Mouse (Mus musculus): ENCODE data around the gene Rbck1.

DNA sequence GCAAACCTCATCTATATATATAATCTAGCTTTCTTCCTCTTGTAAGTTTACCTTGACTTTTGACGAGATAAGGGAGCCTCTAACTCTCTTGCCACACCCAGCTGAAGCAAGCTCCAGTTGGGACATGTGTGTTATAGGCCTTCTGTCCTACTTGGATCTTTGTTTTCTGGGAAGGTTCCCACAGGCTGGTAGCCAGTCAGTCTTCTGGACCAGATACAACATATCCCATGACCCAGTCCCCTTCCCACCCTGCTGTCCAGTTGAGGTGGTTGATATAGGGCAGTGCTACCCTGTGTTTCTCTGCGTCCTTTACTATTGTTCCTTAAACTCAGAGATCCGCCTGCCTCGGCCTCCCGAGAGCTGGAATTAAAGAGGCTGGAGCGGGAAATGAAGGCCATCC lies 27.0 kb downstream of the Rbck1 start:
- TF ChIP-seq EP300 (IDR thresholded peaks at IDR 0.05; ENCODE audit: insufficient read depth, low read depth, low read length): no peak
- TF ChIP-seq POLR2A (IDR thresholded peaks at IDR 0.05; ENCODE audit: insufficient read depth, low read depth, low read length): no peak
- no peak for TF ChIP-seq CTCF (IDR thresholded peaks at IDR 0.05)
